Mouse (Mus musculus): Measurements from ENCODE around the gene Prrx1.

Gene Prrx1

DNA sequence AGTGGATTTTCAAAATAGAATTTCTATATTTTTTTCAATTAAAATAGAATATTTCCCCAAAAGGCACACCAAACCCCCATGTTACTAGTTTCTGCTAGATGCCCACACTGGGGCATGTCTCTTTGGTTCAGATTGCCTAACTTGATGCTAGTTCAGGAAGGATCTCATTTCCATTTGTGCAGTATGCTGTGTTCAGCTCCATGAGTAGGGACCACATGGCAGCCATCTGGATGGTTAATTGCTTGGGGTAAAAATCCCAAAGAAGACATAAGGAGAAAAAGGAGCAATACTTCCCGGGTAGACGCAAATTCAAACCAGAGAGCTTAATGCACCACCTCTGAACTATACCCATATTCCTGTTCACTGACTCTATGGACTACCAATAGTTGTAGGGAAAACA is 57.6 kb downstream of the Prrx1 start:
- no peak for DNase-seq

- DNase-seq = no peak
Observed at GRCm38 (mm10) chr1:163252796-163253195, 60.7 kb downstream of the Prrx1 start.

- no peak for DNase-seq
Observed at GRCm38 (mm10) chr1:163252331-163252730, 61.2 kb downstream of the Prrx1 start.

DNA sequence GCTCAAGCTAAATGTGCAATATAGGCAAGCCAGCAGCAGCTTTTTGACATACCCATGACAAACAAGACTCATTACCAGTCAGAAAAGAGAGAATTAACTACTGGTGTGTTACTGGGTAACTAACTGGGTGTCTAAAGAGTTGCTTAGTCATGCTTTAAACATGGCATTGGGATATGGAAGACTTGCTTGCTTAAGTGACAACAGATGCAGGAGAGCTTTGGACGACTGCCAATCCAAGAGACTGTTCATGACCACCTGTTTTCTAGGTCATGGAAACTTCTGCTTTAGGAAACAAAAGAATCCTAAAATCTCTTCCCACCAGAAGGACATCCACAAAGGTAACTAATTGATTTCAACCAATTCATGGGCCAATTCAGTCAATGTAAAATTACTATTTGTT is 61.7 kb downstream of the Prrx1 start:
- DNase-seq = no peak

GRCm38 (mm10) chr1:163238950-163239349 is 74.6 kb downstream of the Prrx1 start:
- DNase-seq = no peak

- DNase-seq = no peak
Observed at GRCm38 (mm10) chr1:163231230-163231629, 82.3 kb downstream of the Prrx1 start.

- no peak for DNase-seq
Observed at GRCm38 (mm10) chr1:163226271-163226670, 87.2 kb downstream of the Prrx1 start.

GRCm38 (mm10) chr1:163221767-163222166 is 91.7 kb downstream of the Prrx1 start:
- DNase-seq = no peak

- peak in 1 of 2 experiments; percentile 3 for DNase-seq
Observed at GRCm38 (mm10) chr1:163208919-163209867, 104.3 kb downstream of the Prrx1 start.

GRCm38 (mm10) chr1:163198767-163199166 is 114.7 kb downstream of the Prrx1 start:
- no peak for DNase-seq

DNA sequence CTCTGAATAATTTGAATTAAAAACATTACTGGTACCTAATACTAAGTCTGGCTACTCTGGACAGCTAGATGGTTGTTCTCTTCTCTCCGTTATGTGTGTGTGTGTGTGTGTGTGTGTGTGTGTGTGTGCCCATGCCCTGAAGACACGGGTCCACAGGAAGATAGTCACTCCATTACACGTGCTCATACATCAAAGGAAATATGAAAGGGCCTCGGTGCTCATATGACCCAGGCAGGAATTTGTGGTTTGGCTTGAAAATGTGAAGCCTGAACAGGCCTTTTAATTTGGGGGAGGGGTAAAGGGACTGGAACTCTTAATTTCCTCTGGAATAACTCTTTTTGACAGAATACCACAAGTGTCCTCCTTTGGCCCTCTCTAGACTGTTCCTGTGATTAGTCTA is 115.5 kb downstream of the Prrx1 start:
- no peak for DNase-seq
